Mouse (Mus musculus): Measurements from ENCODE around the gene Pip5k1a. TPM values are rescaled to one million over a fixed set of nuclear protein-coding genes. Genes with fewer than 3 reads are reported as not detected.

The Pip5k1a gene
- total RNA-seq, 2 experiments from 2014 or later, result 22.7 to 26.2 TPM

Small RNAs within 50 kb of the gene (microRNA-seq; reads per million reads assigned to microRNA genes)
- not detected for gene Mir8099-1

Other genes starting within 250 kb of the Pip5k1a start
- 100 to 1,000 TPM; 330 to 360 TPM for gene Psmb4, start 220.0 kb downstream of the Pip5k1a start, total RNA-seq (2021)
- 10 to 100 TPM; 14.8 to 15.4 TPM for gene Selenbp1, start 173.9 kb downstream of the Pip5k1a start, total RNA-seq (2021)
- 10 to 100 TPM; 14.7 to 16.8 TPM for gene Rfx5, start 152.9 kb downstream of the Pip5k1a start, total RNA-seq (2021)
- 10 to 100 TPM; 47.5 to 49.3 TPM for gene Pi4kb, start 132.2 kb downstream of the Pip5k1a start, total RNA-seq (2021)
- gene Zfp687, start 91.5 kb downstream of the Pip5k1a start, total RNA-seq (2021), result 10 to 100 TPM; 29.6 to 34.7 TPM
- gene Psmd4, start 64.3 kb downstream of the Pip5k1a start, total RNA-seq (2021), result 100 to 1,000 TPM; 175 to 200 TPM
- 10 to 100 TPM; 62.3 to 71.2 TPM for gene Vps72, start 4.1 kb upstream of the Pip5k1a start, total RNA-seq (2021)
- gene Tmod4, start 17.5 kb upstream of the Pip5k1a start, total RNA-seq (2021), result 100 to 1,000 TPM; 250 to 275 TPM
- gene Scnm1, start 27.1 kb upstream of the Pip5k1a start, total RNA-seq (2021), result 10 to 100 TPM; 48.8 to 51.2 TPM
- gene Lysmd1, start 27.2 kb upstream of the Pip5k1a start, total RNA-seq (2021), result 1 to 10 TPM; 6.8 to 7.0 TPM
- 1 to 10 TPM; 2.8 to 3.7 TPM for gene Tnfaip8l2, start 35.4 kb upstream of the Pip5k1a start, total RNA-seq (2021)
- 100 to 1,000 TPM; 112 to 123 TPM for gene Sema6c, start 53.5 kb upstream of the Pip5k1a start, total RNA-seq (2021)
- 10 to 100 TPM; 18.0 to 18.8 TPM for gene Gabpb2, start 111.0 kb upstream of the Pip5k1a start, total RNA-seq (2021)
- 10 to 100 TPM; 48.1 to 49.2 TPM for gene Cdc42se1, start 121.8 kb upstream of the Pip5k1a start, total RNA-seq (2021)
- gene Mllt11, start 125.2 kb upstream of the Pip5k1a start, total RNA-seq (2021), result 10 to 100 TPM; 30.9 to 34.4 TPM
- under 1 TPM in 1 of 2 experiments, not detected in 1; 0.18 TPM for gene Gm128, start 134.7 kb upstream of the Pip5k1a start, total RNA-seq (2021)
- under 1 TPM; 0.16 to 0.29 TPM for gene Bnipl, start 144.3 kb upstream of the Pip5k1a start, total RNA-seq (2021)
- gene Mindy1, start 174.4 kb upstream of the Pip5k1a start, total RNA-seq (2021), result 10 to 100 TPM; 22.8 to 26.8 TPM
- gene Prune1, start 175.1 kb upstream of the Pip5k1a start, total RNA-seq (2021), result 10 to 100 TPM; 68.7 to 78.2 TPM
- 1 to 10 TPM in 1 of 2 experiments, under 1 TPM in 1; 0.57 to 1.1 TPM for gene Anxa9, start 200.2 kb upstream of the Pip5k1a start, total RNA-seq (2021)
- 10 to 100 TPM; 56.0 to 61.5 TPM for gene Cers2, start 207.9 kb upstream of the Pip5k1a start, total RNA-seq (2021)

All from gastrocnemius, postnatal 4 days (tissue).